Mouse (Mus musculus): Measurements from ENCODE around the gene Coq8b. TPM values are rescaled to one million over a fixed set of nuclear protein-coding genes. Genes with fewer than 3 reads are reported as not detected.

The Coq8b gene
- 19.7 and 20.5 TPM in 2 replicates for polyA plus RNA-seq (2014; fragmentation: Nextera tagmentation; extraction: Ambion mirVana)

DNA sequence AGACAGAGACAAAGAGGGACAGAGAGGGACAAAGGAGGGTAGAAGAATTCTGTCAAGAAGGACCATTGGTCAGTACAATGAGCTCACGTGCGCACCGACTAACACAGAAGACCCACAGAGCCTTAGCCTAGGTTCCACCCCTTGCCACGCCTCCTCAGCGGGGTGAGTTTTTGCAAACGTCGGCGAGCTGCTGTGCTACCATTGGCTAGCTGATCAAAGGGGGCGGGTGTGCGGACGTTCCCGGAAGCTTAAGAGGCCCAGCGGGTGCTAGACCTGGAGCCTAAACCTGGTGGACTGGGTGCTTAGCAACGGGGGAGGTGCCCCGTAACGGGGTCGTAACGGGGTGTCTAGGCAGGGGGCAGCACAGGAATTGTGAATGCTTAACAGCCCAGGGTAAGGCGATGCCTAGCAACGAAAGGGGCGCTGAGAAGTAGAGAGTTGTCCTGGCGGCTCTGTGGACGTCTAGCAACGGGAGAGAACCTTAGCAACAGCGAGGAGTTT, at the start of gene Coq8b:
Gene Coq8b, plus strand, starts transcription at position 243 of the 501 bp plus-strand sequence.
- Histone ChIP-seq H3K9me3 (ENCODE audit: control insufficient read depth, low read depth, low read length) (no peaks in the 10 kb centered on the region), H3K4me3 (ENCODE audit: low read depth, low read length) (peak within 1 kb of the TSS; percentile 44), H3K27me3 (ENCODE audit: control insufficient read depth, insufficient read depth, low read length) (no peaks in the 10 kb centered on the region), H3K27ac (ENCODE audit: low read length) (peak within 1 kb of the TSS; percentile 56; the same call in 1 of the 2 replicates), H3K36me3 (ENCODE audit: control insufficient read depth, insufficient read depth, low read length) (no peaks in the 10 kb centered on the region), H3K4me2 (replicated peaks; ENCODE audit: low read depth, low read length) (peak within 1 kb of the TSS; percentile 56), H3K4me1 (ENCODE audit: control insufficient read depth, insufficient read depth, low read length) (peaks cover 9% of the 10 kb centered on the region), H3K9ac (replicated peaks; ENCODE audit: low read depth, low read length) (peak within 1 kb of the TSS; percentile 31; the same call in 1 of the 2 replicates)
- WGBS: under 1% methylated on average over 25 of the region's 25 CpGs
- ATAC-seq (ENCODE audit: insufficient number of reproducible peaks, insufficient read depth, low FRiP score, low read depth): peak; percentile 93

DNA sequence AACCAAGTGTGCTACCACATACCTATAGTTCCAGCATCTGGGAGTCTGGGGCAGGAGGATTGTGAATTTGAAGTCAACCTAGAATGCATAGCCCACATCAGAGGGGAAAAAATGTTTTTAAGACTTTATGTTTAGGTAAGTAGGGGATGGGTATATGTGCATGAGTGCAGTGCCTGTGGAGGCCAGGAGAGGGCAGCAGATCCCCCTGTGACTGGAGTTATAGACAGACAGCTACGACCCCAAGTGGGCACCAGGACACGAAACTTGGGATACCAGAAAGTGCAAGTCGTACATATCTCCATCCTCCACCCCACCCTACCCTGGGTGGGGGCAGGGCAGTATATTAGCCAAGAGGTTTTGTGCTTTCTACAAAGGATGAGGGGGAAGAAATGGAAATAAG, 47.9 kb upstream of the Coq8b start:
- Histone ChIP-seq H3K27ac (ENCODE audit: low read length) (no peak overlapping the region), H3K36me3 (ENCODE audit: control insufficient read depth, insufficient read depth, low read length) (peaks cover 64% of the 10 kb centered on the region), H3K9me3 (ENCODE audit: control insufficient read depth, low read depth, low read length) (no peaks in the 10 kb centered on the region), H3K27me3 (ENCODE audit: control insufficient read depth, insufficient read depth, low read length) (no peaks in the 10 kb centered on the region), H3K4me2 (replicated peaks; ENCODE audit: low read depth, low read length) (no peak overlapping the region), H3K9ac (replicated peaks; ENCODE audit: low read depth, low read length) (no peak overlapping the region), H3K4me1 (ENCODE audit: control insufficient read depth, insufficient read depth, low read length) (no peaks in the 10 kb centered on the region), H3K4me3 (ENCODE audit: low read depth, low read length) (no peak overlapping the region)
- WGBS: 59% methylated on average over 3 of the region's 3 CpGs
- no peak for ATAC-seq (ENCODE audit: insufficient number of reproducible peaks, insufficient read depth, low FRiP score, low read depth)

DNA sequence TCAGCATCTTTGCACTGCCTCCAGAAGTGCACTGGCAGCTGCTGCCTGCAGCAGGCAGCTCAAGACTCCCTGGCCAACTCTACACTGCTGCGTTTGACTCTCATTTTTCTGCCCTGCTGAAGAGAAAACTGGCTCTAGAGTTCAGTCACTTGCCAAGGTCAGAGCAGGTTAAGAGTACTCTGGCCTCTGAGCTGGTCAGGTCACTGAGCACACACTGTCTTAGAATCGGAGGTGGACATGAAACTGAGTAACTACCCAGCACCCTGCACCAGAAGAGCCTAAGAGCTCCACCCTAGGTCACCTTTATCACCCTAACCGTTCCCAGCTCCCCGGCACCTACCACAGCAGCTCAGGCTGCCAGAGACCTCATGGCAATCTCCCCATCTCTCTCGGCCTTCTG, 46.8 kb upstream of the Coq8b start:
- no peak overlapping the region for H3K4me2 ChIP-seq (replicated peaks; ENCODE audit: low read depth, low read length)
- H3K36me3 ChIP-seq (ENCODE audit: control insufficient read depth, insufficient read depth, low read length): peaks cover 74% of the 10 kb centered on the region
- H3K9me3 ChIP-seq (ENCODE audit: control insufficient read depth, low read depth, low read length): no peaks in the 10 kb centered on the region
- WGBS: 92% methylated on average over 5 of the region's 5 CpGs
- ATAC-seq (ENCODE audit: insufficient number of reproducible peaks, insufficient read depth, low FRiP score, low read depth): no peak
- H3K4me1 ChIP-seq (ENCODE audit: control insufficient read depth, insufficient read depth, low read length): no peaks in the 10 kb centered on the region
- no peak overlapping the region for H3K9ac ChIP-seq (replicated peaks; ENCODE audit: low read depth, low read length)
- H3K27me3 ChIP-seq (ENCODE audit: control insufficient read depth, insufficient read depth, low read length): no peaks in the 10 kb centered on the region
- H3K27ac ChIP-seq (ENCODE audit: low read length): no peak overlapping the region
- no peak overlapping the region for H3K4me3 ChIP-seq (ENCODE audit: low read depth, low read length)

DNA sequence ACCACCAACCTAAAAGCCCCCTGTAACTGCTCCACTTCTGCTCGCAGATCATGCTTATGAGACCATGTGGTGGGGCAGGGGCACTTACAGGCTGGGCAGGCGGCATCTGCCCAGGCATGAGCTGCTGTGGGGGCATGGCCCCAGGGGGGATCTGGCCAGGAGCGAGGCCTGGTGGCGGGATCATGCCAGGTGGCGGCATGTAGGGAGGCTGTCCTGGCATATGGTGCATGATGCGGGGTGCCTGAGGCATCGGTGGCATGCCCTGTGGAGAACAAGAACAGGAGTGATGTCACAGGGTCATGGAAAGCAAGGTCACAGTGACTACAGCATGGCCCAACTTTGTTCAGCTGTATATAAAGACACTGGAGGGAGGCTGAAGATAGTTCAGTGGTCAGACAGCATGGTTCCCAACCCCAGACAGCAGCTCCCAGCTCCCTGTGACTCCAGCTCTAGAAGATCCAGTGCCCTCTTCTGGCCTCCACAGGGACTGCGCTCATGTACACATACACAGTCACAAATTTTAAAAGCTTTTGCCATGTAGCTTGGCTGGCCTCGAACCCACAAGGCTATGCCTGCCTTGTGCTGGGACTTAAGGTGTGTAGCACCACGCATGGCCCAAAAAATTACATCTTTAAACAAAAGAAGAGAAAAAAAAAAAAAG, 43.4 kb upstream of the Coq8b start:
- Histone ChIP-seq H3K36me3 (ENCODE audit: control insufficient read depth, insufficient read depth, low read length) (peaks cover 92% of the 10 kb centered on the region), H3K4me3 (ENCODE audit: low read depth, low read length) (no peak overlapping the region), H3K9me3 (ENCODE audit: control insufficient read depth, low read depth, low read length) (no peaks in the 10 kb centered on the region), H3K27ac (ENCODE audit: low read length) (no peak overlapping the region), H3K4me2 (replicated peaks; ENCODE audit: low read depth, low read length) (no peak overlapping the region), H3K27me3 (ENCODE audit: control insufficient read depth, insufficient read depth, low read length) (no peaks in the 10 kb centered on the region), H3K4me1 (ENCODE audit: control insufficient read depth, insufficient read depth, low read length) (peaks cover 3% of the 10 kb centered on the region; the same call in 1 of the 2 replicates), H3K9ac (replicated peaks; ENCODE audit: low read depth, low read length) (no peak overlapping the region)
- ATAC-seq (ENCODE audit: insufficient number of reproducible peaks, insufficient read depth, low FRiP score, low read depth): no peak
- 96% methylated on average over 10 of the region's 10 CpGs for WGBS

DNA sequence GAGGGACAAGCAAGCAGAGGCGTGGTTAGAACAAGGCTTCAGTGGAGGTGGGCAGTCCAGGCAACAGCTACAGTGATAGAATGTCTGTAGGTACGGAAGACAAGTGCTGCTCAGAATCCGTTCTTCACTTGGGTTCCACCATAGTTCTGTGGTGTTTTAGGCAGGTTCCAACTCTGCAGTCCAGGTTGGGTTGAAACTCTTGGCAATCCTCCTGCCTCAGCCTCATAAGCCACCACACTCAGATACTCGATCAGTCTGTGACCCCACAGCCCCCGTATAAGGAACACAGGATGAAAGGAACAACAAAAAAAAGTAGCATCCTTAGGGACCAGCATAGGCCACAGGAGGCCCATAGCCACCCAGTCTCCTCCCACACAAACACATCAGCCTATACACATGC, 40.4 kb upstream of the Coq8b start:
- Histone ChIP-seq H3K9me3 (ENCODE audit: control insufficient read depth, low read depth, low read length) (no peaks in the 10 kb centered on the region), H3K9ac (replicated peaks; ENCODE audit: low read depth, low read length) (no peak overlapping the region), H3K27ac (ENCODE audit: low read length) (no peak overlapping the region), H3K4me2 (replicated peaks; ENCODE audit: low read depth, low read length) (no peak overlapping the region), H3K27me3 (ENCODE audit: control insufficient read depth, insufficient read depth, low read length) (no peaks in the 10 kb centered on the region), H3K4me1 (ENCODE audit: control insufficient read depth, insufficient read depth, low read length) (peaks cover 12% of the 10 kb centered on the region; the same call in 1 of the 2 replicates), H3K36me3 (ENCODE audit: control insufficient read depth, insufficient read depth, low read length) (peaks cover 62% of the 10 kb centered on the region), H3K4me3 (ENCODE audit: low read depth, low read length) (no peak overlapping the region)
- ATAC-seq (ENCODE audit: insufficient number of reproducible peaks, insufficient read depth, low FRiP score, low read depth): no peak
- 99% methylated on average over 5 of the region's 5 CpGs for WGBS

DNA sequence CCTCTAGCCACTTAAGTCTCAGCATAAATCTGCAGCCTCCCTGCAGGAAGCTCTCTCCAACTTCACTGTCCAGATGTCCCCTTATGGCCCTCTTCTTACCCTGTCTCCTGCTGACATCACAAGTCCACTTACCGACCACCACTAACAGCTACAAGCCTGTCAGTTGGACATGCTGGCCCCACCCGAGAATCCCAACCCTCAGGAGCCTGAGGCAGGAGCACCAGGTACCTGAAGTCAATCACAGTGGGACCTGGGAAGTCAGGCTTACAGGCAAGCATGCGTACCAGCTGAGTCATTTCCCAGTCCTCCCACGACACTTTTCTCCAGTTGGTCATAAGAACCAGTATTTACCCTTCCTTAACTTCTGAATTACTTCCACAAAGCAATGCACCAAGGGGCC, 39.1 kb upstream of the Coq8b start:
- Histone ChIP-seq H3K4me1 (ENCODE audit: control insufficient read depth, insufficient read depth, low read length) (peaks cover 12% of the 10 kb centered on the region; the same call in 1 of the 2 replicates), H3K36me3 (ENCODE audit: control insufficient read depth, insufficient read depth, low read length) (peaks cover 49% of the 10 kb centered on the region), H3K9me3 (ENCODE audit: control insufficient read depth, low read depth, low read length) (no peaks in the 10 kb centered on the region), H3K27me3 (ENCODE audit: control insufficient read depth, insufficient read depth, low read length) (no peaks in the 10 kb centered on the region), H3K4me3 (ENCODE audit: low read depth, low read length) (no peak overlapping the region), H3K9ac (replicated peaks; ENCODE audit: low read depth, low read length) (no peak overlapping the region), H3K4me2 (replicated peaks; ENCODE audit: low read depth, low read length) (no peak overlapping the region), H3K27ac (ENCODE audit: low read length) (no peak overlapping the region)
- ATAC-seq (ENCODE audit: insufficient number of reproducible peaks, insufficient read depth, low FRiP score, low read depth): no peak
- WGBS: 72% methylated on average over 4 of the region's 4 CpGs

DNA sequence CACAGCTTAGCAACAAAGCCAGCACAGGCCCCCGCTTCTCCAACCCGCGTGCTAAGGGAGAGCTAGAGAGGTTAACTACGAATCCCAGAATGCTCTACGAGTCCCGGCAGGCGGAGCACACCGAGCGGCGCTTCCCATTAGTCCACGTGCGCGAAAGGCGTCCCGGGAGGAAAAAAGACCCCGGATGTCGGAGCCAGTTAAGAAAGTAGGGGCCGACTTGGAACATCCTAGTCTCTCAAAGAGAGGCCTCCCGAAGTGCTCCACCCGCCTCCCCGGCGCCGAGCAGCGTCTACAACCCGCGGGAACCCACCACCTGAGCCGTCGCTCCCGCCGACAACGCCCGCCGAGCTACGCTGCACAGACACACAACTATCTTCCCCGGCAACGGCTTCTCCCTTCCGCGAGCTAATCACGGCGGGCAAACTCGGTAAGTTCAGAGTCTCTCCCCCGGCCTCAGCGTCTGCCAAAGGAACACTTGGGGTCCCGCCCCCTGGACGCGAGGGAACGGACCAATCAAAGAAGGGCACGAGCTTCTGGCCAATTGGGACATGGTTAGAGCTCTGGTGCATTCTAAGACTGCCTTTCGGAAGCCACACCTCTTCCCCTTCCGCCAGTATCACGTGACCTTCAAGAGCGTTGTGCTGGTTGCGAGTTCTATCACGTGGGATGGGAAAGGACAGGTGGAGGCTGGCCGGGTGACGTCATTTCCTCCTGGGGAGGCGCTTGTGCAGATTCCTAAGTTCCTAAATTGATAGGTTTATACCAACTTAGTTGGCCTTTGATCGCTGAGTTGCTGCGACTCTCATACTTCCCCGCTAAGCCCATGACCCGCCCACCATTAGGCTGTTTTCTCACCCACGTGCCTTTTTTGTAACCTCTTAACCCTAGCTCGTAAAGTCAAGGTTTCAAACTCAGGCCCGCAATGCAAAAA, 36.9 kb upstream of the Coq8b start, which contains the start of the genes BC024978 and Snrpa:
Gene BC024978, plus strand, starts transcription at position 101 of the 931 bp plus-strand sequence.
Gene Snrpa, minus strand, starts transcription at position 591 of the 931 bp plus-strand sequence.
- Histone ChIP-seq H3K4me3 (ENCODE audit: low read depth, low read length) (peak within 1 kb of the TSS; percentile 79), H3K36me3 (ENCODE audit: control insufficient read depth, insufficient read depth, low read length) (peaks cover 28% of the 10 kb centered on the region), H3K4me2 (replicated peaks; ENCODE audit: low read depth, low read length) (peak within 1 kb of the TSS; percentile 94), H3K9me3 (ENCODE audit: control insufficient read depth, low read depth, low read length) (no peaks in the 10 kb centered on the region), H3K9ac (replicated peaks; ENCODE audit: low read depth, low read length) (peak within 1 kb of the TSS; percentile 90), H3K27me3 (ENCODE audit: control insufficient read depth, insufficient read depth, low read length) (no peaks in the 10 kb centered on the region), H3K4me1 (ENCODE audit: control insufficient read depth, insufficient read depth, low read length) (peaks cover 12% of the 10 kb centered on the region; the same call in 1 of the 2 replicates), H3K27ac (ENCODE audit: low read length) (peak within 1 kb of the TSS; percentile 99)
- peak; percentile 99 for ATAC-seq (ENCODE audit: insufficient number of reproducible peaks, insufficient read depth, low FRiP score, low read depth)
- WGBS: 1% methylated on average over 64 of the region's 64 CpGs

DNA sequence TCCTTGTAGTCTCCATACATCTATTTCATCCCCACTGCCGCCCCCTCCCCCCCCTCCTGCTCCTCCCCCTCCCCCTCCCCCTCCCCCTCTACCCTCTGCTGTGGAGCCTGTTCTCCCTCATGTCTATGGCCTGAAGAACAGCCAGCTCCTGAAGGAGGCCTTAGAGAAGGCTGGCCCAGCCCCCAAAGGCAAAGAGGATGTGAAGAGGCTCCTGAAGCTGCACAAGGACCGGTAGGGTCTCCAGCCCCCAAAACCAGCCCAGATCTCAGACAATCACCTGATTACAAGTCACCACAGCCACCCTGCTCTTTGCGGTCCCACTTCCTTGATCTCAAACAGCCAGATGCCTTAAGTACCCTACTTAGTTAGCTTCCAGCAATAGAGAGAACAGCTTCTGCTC, 35.7 kb upstream of the Coq8b start:
- Histone ChIP-seq H3K27ac (ENCODE audit: low read length) (no peak overlapping the region), H3K36me3 (ENCODE audit: control insufficient read depth, insufficient read depth, low read length) (peaks cover 16% of the 10 kb centered on the region)

More for the DNA sequence above, 35.7 kb upstream of the Coq8b start:
- Histone ChIP-seq H3K9me3 (ENCODE audit: control insufficient read depth, low read depth, low read length) (no peaks in the 10 kb centered on the region), H3K27me3 (ENCODE audit: control insufficient read depth, insufficient read depth, low read length) (no peaks in the 10 kb centered on the region), H3K4me2 (replicated peaks; ENCODE audit: low read depth, low read length) (no peak overlapping the region), H3K9ac (replicated peaks; ENCODE audit: low read depth, low read length) (no peak overlapping the region), H3K4me1 (ENCODE audit: control insufficient read depth, insufficient read depth, low read length) (peaks cover 12% of the 10 kb centered on the region; the same call in 1 of the 2 replicates), H3K4me3 (ENCODE audit: low read depth, low read length) (no peak overlapping the region)
- 86% methylated on average over 3 of the region's 3 CpGs for WGBS
- ATAC-seq (ENCODE audit: insufficient number of reproducible peaks, insufficient read depth, low FRiP score, low read depth): no peak

Data from stomach, embryonic 14.5 days (tissue).